8 mouse cellular contexts compared by ENCODE assay signal in genomic region chr13:29854876-29855275, GRCm38 (mm10). TPM values are rescaled to one million over a fixed set of nuclear protein-coding genes. Genes with fewer than 3 reads are reported as not detected.
DNase-seq lines count a peak whose midpoint lies in the region; ATAC-seq and TF ChIP-seq lines count a peak whose summit lies in the region.

No protein-coding gene starts in this region.

- 0 out of 2 replicates have a peak, but pooled peaks have one; percentile 5 for ATAC-seq in kidney, embryonic 15.5 days (replicated peaks; ENCODE audit: low FRiP score)
- no peak for ATAC-seq in intestine, embryonic 14.5 days (replicated peaks; ENCODE audit: low FRiP score, low TSS enrichment, low read depth)
- no peak for ATAC-seq in midbrain, postnatal 0 days (ENCODE audit: low FRiP score)

- peak overlapping the region; percentile 95 for H3K27ac ChIP-seq in kidney, embryonic 15.5 days
- 0 out of 2 replicates have a peak overlapping the region, but pooled peaks have one; percentile 2 for H3K27ac ChIP-seq in cortical plate, adult 2 months (ENCODE audit: insufficient read depth, low read length)
- H3K27ac ChIP-seq in intestine, embryonic 14.5 days (ENCODE audit: low read depth) = peak overlapping the region; percentile 81
- peak overlapping the region; percentile 67; the same call in 1 of the 2 replicates for H3K27ac ChIP-seq in midbrain, postnatal 0 days (ENCODE audit: low read depth, low read length)

- H3K9ac ChIP-seq in kidney, embryonic 15.5 days = peak overlapping the region; percentile 80
- H3K9ac ChIP-seq in intestine, embryonic 14.5 days (ENCODE audit: low read length) = peak overlapping the region; percentile 89
- H3K9ac ChIP-seq in midbrain, postnatal 0 days (replicated peaks; ENCODE audit: low read length, poor library complexity, severe bottlenecking) = peak overlapping the region; percentile 50

- no peaks in the 10 kb centered on the region for H3K27me3 ChIP-seq in kidney, embryonic 15.5 days
- H3K27me3 ChIP-seq in intestine, embryonic 14.5 days (replicated peaks; ENCODE audit: control insufficient read depth, insufficient read depth, low read length) = no peaks in the 10 kb centered on the region
- no peaks in the 10 kb centered on the region for H3K27me3 ChIP-seq in midbrain, postnatal 0 days (ENCODE audit: insufficient read depth, low read length)

- TF ChIP-seq CTCF in cortical plate, adult 2 months (IDR thresholded peaks at IDR 0.05; ENCODE audit: extremely low read depth, insufficient read depth, low read length) = no peak
- TF ChIP-seq CTCF in midbrain, postnatal 0 days (IDR thresholded peaks at IDR 0.05) = no peak

- DNase-seq in kidney, adult 11 months = no peak
- no peak for DNase-seq in intestine, embryonic 14.5 days (ENCODE audit: low spot score)
- no peak for DNase-seq in midbrain, postnatal 0 days (ENCODE audit: low spot score)
- no peak for DNase-seq in adrenal gland, adult (ENCODE audit: inconsistent age in 2 of 2, low spot score in 1 of 2)
- DNase-seq in right cerebral cortex, adult 18-20 months = no peak
- no peak for DNase-seq in c-Kit-positive CD71-positive TER-119-positive erythroid progenitor cells, embryonic 14.5 days (ENCODE audit: low spot score)

- no peak for TF ChIP-seq POLR2A in cortical plate, adult 2 months (IDR thresholded peaks at IDR 0.05; ENCODE audit: extremely low read depth, insufficient read depth, low read length)

- H3K36me3 ChIP-seq in kidney, embryonic 15.5 days = peaks cover 22% of the 10 kb centered on the region
- peaks cover 9% of the 10 kb centered on the region; the same call in 1 of the 2 replicates for H3K36me3 ChIP-seq in intestine, embryonic 14.5 days (ENCODE audit: control insufficient read depth, insufficient read depth, low read length)
- no peaks in the 10 kb centered on the region for H3K36me3 ChIP-seq in midbrain, postnatal 0 days (ENCODE audit: insufficient read depth, low read length)

- peak overlapping the region; percentile 77 for H3K4me3 ChIP-seq in kidney, embryonic 15.5 days (replicated peaks)
- H3K4me3 ChIP-seq in cortical plate, adult 2 months (ENCODE audit: insufficient read depth, low read length) = peak overlapping the region; percentile 71
- peak overlapping the region; percentile 98 for H3K4me3 ChIP-seq in intestine, embryonic 14.5 days (ENCODE audit: low read depth, low read length)
- H3K4me3 ChIP-seq in midbrain, postnatal 0 days (ENCODE audit: low read depth, low read length) = peak overlapping the region; percentile 64

- peak overlapping the region; percentile 64 for H3K4me2 ChIP-seq in kidney, embryonic 15.5 days
- peak overlapping the region; percentile 61 for H3K4me2 ChIP-seq in intestine, embryonic 14.5 days (ENCODE audit: low read length)
- peak overlapping the region; percentile 76 for H3K4me2 ChIP-seq in midbrain, postnatal 0 days (ENCODE audit: low read depth, low read length, poor library complexity, severe bottlenecking)

- H3K4me1 ChIP-seq in kidney, embryonic 15.5 days = peaks cover 12% of the 10 kb centered on the region
- H3K4me1 ChIP-seq in cortical plate, adult 2 months (ENCODE audit: control insufficient read depth, insufficient read depth, low read length) = peaks cover 1% of the 10 kb centered on the region; the same call in 1 of the 2 replicates
- peaks cover 13% of the 10 kb centered on the region; the same call in 1 of the 2 replicates for H3K4me1 ChIP-seq in intestine, embryonic 14.5 days (replicated peaks; ENCODE audit: control insufficient read depth, insufficient read depth, low read length)
- H3K4me1 ChIP-seq in midbrain, postnatal 0 days (ENCODE audit: insufficient read depth, low read length) = peaks cover 2% of the 10 kb centered on the region; the same call in 1 of the 2 replicates

- whole genome bisulfite sequencing in kidney, embryonic 15.5 days = 1% methylated on average over 5 of the region's 5 CpGs
- 2% methylated on average over 5 of the region's 5 CpGs for WGBS in intestine, embryonic 14.5 days
- under 1% methylated on average over 5 of the region's 5 CpGs for WGBS in midbrain, postnatal 0 days

- H3K9me3 ChIP-seq in kidney, embryonic 15.5 days (replicated peaks) = no peaks in the 10 kb centered on the region
- no peaks in the 10 kb centered on the region for H3K9me3 ChIP-seq in intestine, embryonic 14.5 days (ENCODE audit: control insufficient read depth, low read length)
- H3K9me3 ChIP-seq in midbrain, postnatal 0 days (ENCODE audit: low read length) = no peaks in the 10 kb centered on the region

RNA-seq across cellular contexts. Expression of gene Cdkal1, which starts 0.6 kb away (rescaled TPM):
- polyA plus RNA-seq in kidney, embryonic 15.5 days (2015; fragmentation: Nextera tagmentation; extraction: Ambion mirVana) = 33.5 and 34.7 TPM in 2 replicates
- 6.5 and 6.7 TPM in 2 replicates for polyA plus RNA-seq in cortical plate, adult 2 months (2012; rRNA removed)
- polyA plus RNA-seq in intestine, embryonic 14.5 days (2014; fragmentation: Nextera tagmentation; extraction: Ambion mirVana) = 33.9 and 35.2 TPM in 2 replicates
- 13.1 and 17.6 TPM in 2 replicates for total RNA-seq in midbrain, postnatal 0 days (2014; rRNA removed)
- 16.7 and 17.4 TPM in 2 replicates for polyA plus RNA-seq in midbrain, postnatal 0 days (2015; fragmentation: Nextera tagmentation; extraction: Ambion mirVana)

Comparison
In these comparisons a context has a peak if more than half of its experiments do, and no peak if none do; other contexts are left out.
1. H3K27ac ChIP-seq: peak in every context shown above with its lines; median percentile 95 in kidney, embryonic 15.5 days; 81 in intestine, embryonic 14.5 days; 67 in midbrain, postnatal 0 days; 2 in cortical plate, adult 2 months.